Mouse (Mus musculus) ES-Bruce4 (cell line): ENCODE measurements around the gene Cdc42bpa. TPM values are rescaled to one million over a fixed set of nuclear protein-coding genes. Genes with fewer than 3 reads are reported as not detected.
A peak's percentile ranks its signal among the peaks of the same experiment; 100 is the strongest.

Experiments
- H3K27ac ChIP-seq: 2 replicates; pipeline ENCODE4 v1.5.1; 2012; ENCODE audit warnings: low read length, inconsistent platforms; ENCODE audit not compliant: insufficient read depth
- H3K27me3 ChIP-seq: 2 replicates; pipeline ENCODE4 v1.6.1; 2012; ENCODE audit warnings: mild to moderate bottlenecking, low read length, inconsistent platforms; ENCODE audit not compliant: control insufficient read depth, poor library complexity, insufficient read depth, severe bottlenecking
- H3K36me3 ChIP-seq: 2 replicates; pipeline ENCODE4 v1.6.1; 2012; ENCODE audit warnings: inconsistent platforms, mild to moderate bottlenecking, low read length, moderate library complexity; ENCODE audit not compliant: control insufficient read depth, poor library complexity, insufficient read depth, severe bottlenecking
- H3K4me1 ChIP-seq: one replicate; pipeline ENCODE4 v1.8.1; 2011; ENCODE audit warnings: low read length; ENCODE audit not compliant: control insufficient read depth, insufficient read depth
- H3K4me3 ChIP-seq: 2 replicates; pipeline ENCODE4 v1.5.1; 2011; ENCODE audit warnings: low read depth, mild to moderate bottlenecking, low read length
- H3K9ac ChIP-seq: 2 replicates; pipeline ENCODE4 v1.6.1; 2012; ENCODE audit warnings: low read depth, mild to moderate bottlenecking, inconsistent platforms; ENCODE audit not compliant: poor library complexity, severe bottlenecking
- H3K9me3 ChIP-seq: replicated peaks from 2 replicates; pipeline ENCODE4 v1.6.1; 2012; ENCODE audit warnings: mild to moderate bottlenecking, low read length, inconsistent platforms; ENCODE audit not compliant: control insufficient read depth, poor library complexity, insufficient read depth, severe bottlenecking
- CTCF ChIP-seq: IDR thresholded peaks from one replicate; pipeline ENCODE4 v1.8.1; 2011; ENCODE audit warnings: low read depth, low read length
- EP300 ChIP-seq: IDR thresholded peaks from 2 replicates; pipeline ENCODE4 v1.6.1; 2011; ENCODE audit warnings: low read depth, low read length; ENCODE audit not compliant: insufficient read depth
- POLR2A ChIP-seq: IDR thresholded peaks from one replicate; pipeline ENCODE4 v1.8.1; 2011; ENCODE audit warnings: low read length; ENCODE audit not compliant: insufficient read depth
- polyA plus RNA-seq: library from polyadenylated mRNA; stranded (reverse); fragments of >200 nt; gene quantifications from 2 replicates; pipeline ENCODE4 v1.2.4, GENCODE M21; 2011; ENCODE audit warnings: low read depth; ENCODE audit not compliant: missing spikeins, insufficient read depth, insufficient read length

The Cdc42bpa gene
- polyA plus RNA-seq, 1 experiment = 39.3 TPM

- TF ChIP-seq CTCF (no peak), EP300 (no peak), POLR2A (no peak)
Measured at GRCm38 (mm10) chr1:180193391-180193935, 233.2 kb downstream of the Cdc42bpa start.

DNA sequence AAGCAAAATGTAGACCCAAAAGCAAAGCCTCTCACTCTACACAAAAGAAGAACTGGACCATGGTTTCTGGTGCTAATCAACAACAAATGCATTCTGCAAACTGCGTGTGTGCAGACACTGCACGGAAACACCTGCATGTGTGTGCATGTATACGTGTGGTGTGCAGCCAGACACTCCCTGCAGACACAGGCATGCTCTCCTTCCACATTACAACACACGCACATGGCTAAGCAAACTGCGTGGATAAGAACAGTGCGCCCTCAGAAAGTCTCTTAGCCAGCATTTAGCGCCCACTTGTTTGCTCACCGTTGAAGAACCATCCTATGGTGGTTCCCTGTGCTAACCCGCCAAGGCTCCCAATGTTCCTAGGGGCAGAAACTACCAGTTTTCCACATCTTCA is 233.8 kb downstream of the Cdc42bpa start:
- no peak for TF ChIP-seq EP300
- no peak for TF ChIP-seq POLR2A
- no peak for TF ChIP-seq CTCF
- Histone ChIP-seq H3K27me3 (no peaks in the 10 kb centered on the region), H3K9me3 (no peaks in the 10 kb centered on the region), H3K36me3 (no peaks in the 10 kb centered on the region), H3K4me1 (no peaks in the 10 kb centered on the region), H3K9ac (no peak overlapping the region), H3K27ac (no peak overlapping the region), H3K4me3 (no peak overlapping the region)

More at GRCm38 (mm10) chr1:180193391-180193935, 233.2 kb downstream of the Cdc42bpa start:
- no peaks in the 10 kb centered on the region for H3K27me3 ChIP-seq
- H3K4me3 ChIP-seq = no peak overlapping the region
- H3K36me3 ChIP-seq = no peaks in the 10 kb centered on the region
- H3K4me1 ChIP-seq = no peaks in the 10 kb centered on the region
- H3K27ac ChIP-seq = no peak overlapping the region
- no peak overlapping the region for H3K9ac ChIP-seq
- no peaks in the 10 kb centered on the region for H3K9me3 ChIP-seq

- no peaks in the 10 kb centered on the region for H3K36me3 ChIP-seq
- H3K9ac ChIP-seq = no peak overlapping the region
- no peaks in the 10 kb centered on the region for H3K27me3 ChIP-seq
- no peaks in the 10 kb centered on the region for H3K9me3 ChIP-seq
- H3K4me1 ChIP-seq = no peaks in the 10 kb centered on the region
- TF ChIP-seq CTCF (no peak), EP300 (no peak), POLR2A (no peak)
- peak overlapping the region; percentile 73 for H3K4me3 ChIP-seq
- H3K27ac ChIP-seq = no peak overlapping the region
Measured at GRCm38 (mm10) chr1:180194781-180195471, 234.7 kb downstream of the Cdc42bpa start.

GRCm38 (mm10) chr1:180195703-180196381 is 235.6 kb downstream of the Cdc42bpa start:
- Histone ChIP-seq H3K27me3 (no peaks in the 10 kb centered on the region), H3K27ac (no peak overlapping the region), H3K36me3 (no peaks in the 10 kb centered on the region), H3K4me3 (peak overlapping the region; percentile 73), H3K9ac (peak overlapping the region; percentile 38), H3K4me1 (no peaks in the 10 kb centered on the region), H3K9me3 (no peaks in the 10 kb centered on the region)
- TF ChIP-seq EP300 (no peak), CTCF (no peak), POLR2A (peak; percentile 69)

- H3K4me1 ChIP-seq = no peaks in the 10 kb centered on the region
- no peak overlapping the region for H3K27ac ChIP-seq
- no peaks in the 10 kb centered on the region for H3K36me3 ChIP-seq
- H3K9me3 ChIP-seq = no peaks in the 10 kb centered on the region
- TF ChIP-seq EP300 (no peak), CTCF (no peak), POLR2A (no peak)
- H3K27me3 ChIP-seq = no peaks in the 10 kb centered on the region
- H3K4me3 ChIP-seq = no peak overlapping the region
- no peak overlapping the region; the same call in 1 of the 2 replicates for H3K9ac ChIP-seq
Measured at GRCm38 (mm10) chr1:180196508-180196907, 236.2 kb downstream of the Cdc42bpa start.

- H3K9ac ChIP-seq = no peak overlapping the region
- no peaks in the 10 kb centered on the region for H3K27me3 ChIP-seq
- no peak overlapping the region for H3K4me3 ChIP-seq
- H3K4me1 ChIP-seq = no peaks in the 10 kb centered on the region
- no peaks in the 10 kb centered on the region for H3K9me3 ChIP-seq
- TF ChIP-seq CTCF = no peak
- TF ChIP-seq EP300 = no peak
- no peak for TF ChIP-seq POLR2A
- H3K36me3 ChIP-seq = no peaks in the 10 kb centered on the region
- H3K27ac ChIP-seq = no peak overlapping the region
Measured at GRCm38 (mm10) chr1:180197956-180198355, 237.7 kb downstream of the Cdc42bpa start.
